Mouse (Mus musculus): ENCODE results near the gene 1700069L16Rik.

DNA sequence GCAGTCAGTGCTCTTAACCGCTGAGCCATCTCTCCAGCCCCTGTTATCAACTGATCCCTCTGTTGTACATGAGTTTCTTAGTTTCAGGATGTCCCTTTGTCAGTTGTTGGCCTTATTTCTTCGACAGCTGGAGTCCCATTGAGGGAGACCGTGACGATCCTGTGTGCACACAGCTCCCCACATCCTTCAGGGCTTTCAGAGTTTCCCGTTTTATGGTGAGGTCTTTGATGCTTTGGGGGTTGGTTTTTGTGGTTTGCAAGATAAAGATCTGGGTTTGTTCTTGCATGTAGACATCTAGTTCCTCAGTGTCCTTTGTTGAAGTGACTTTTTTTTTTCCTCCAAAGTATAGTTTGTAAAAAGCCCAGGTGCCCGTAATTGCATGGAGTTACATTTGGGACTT is 54.0 kb downstream of the 1700069L16Rik start:
- TF ChIP-seq CTCF (IDR thresholded peaks at IDR 0.05; ENCODE audit: insufficient read depth, low read depth, low read length) (no peak), POLR2A (IDR thresholded peaks at IDR 0.05; ENCODE audit: insufficient read depth, low read depth, low read length) (no peak)

Measured in olfactory bulb, adult 2 months (tissue).